Mouse (Mus musculus) MEL (cell line): ENCODE data around the gene Dzip1.

Experiments used
- BHLHE40 ChIP-seq: IDR thresholded peaks from 2 replicates; pipeline ENCODE4 v1.6.1; 2012; ENCODE audit warnings: low read depth, mild to moderate bottlenecking, inconsistent platforms, low read length, improper control_type of control experiment, borderline replicate concordance
- CTCF ChIP-seq, 3 experiments: IDR thresholded peaks in 2 of 3; conservative IDR thresholded peaks in 1 of 3; 2 replicates each; pipeline ENCODE4 v1.5.1; 2011 to 2012; ENCODE audit warnings: low read length in 3 of 3, low read depth in 2 of 3, mild to moderate bottlenecking in 2 of 3, improper control_type of control experiment in 1 of 3, inconsistent platforms in 1 of 3, mixed read lengths in 1 of 3, moderate library complexity in 1 of 3; ENCODE audit not compliant: control insufficient read depth in 1 of 3, insufficient read depth in 1 of 3, poor library complexity in 1 of 3, severe bottlenecking in 1 of 3
- ELF1 ChIP-seq: IDR thresholded peaks from 2 replicates; pipeline ENCODE4 v1.6.1; 2014; ENCODE audit warnings: low read depth, mild to moderate bottlenecking, inconsistent platforms, low read length, improper control_type of control experiment, moderate library complexity
- ETS1 ChIP-seq: IDR thresholded peaks from 2 replicates; pipeline ENCODE4 v1.6.1; 2012; ENCODE audit warnings: low read depth, mild to moderate bottlenecking, inconsistent platforms, low read length, improper control_type of control experiment, moderate library complexity
- GABPA ChIP-seq: IDR thresholded peaks from 2 replicates; pipeline ENCODE4 v1.6.1; 2012; ENCODE audit warnings: low read depth, mild to moderate bottlenecking, inconsistent platforms, low read length, improper control_type of control experiment, moderate library complexity
- GATA1 ChIP-seq: IDR thresholded peaks from 2 replicates; pipeline ENCODE4 v1.6.1; 2011; ENCODE audit warnings: low read depth, low read length, improper control_type of control experiment
- POLR2A ChIP-seq, 2 experiments: IDR thresholded peaks; 2 replicates each; pipeline ENCODE4 v1.6.1; 2011 to 2012; ENCODE audit warnings: low read length in 2 of 2, mild to moderate bottlenecking in 2 of 2, control low read depth in 1 of 2, improper control_type of control experiment in 1 of 2, low read depth in 1 of 2, moderate library complexity in 1 of 2; ENCODE audit not compliant: control insufficient read depth in 1 of 2, insufficient read depth in 1 of 2, poor library complexity in 1 of 2
- TBP ChIP-seq: IDR thresholded peaks from 2 replicates; pipeline ENCODE4 v1.8.0; 2011; ENCODE audit warnings: low read depth, low read length, improper control_type of control experiment

- TF ChIP-seq GATA1 (no peak), ELF1 (no peak), TBP (no peak), CTCF (IDR thresholded peaks at IDR 0.05 in 2 of 3, conservative IDR thresholded peaks at IDR 0.05 in 1 of 3; ENCODE audit: control insufficient read depth in 1 of 3, insufficient read depth in 1 of 3, low read depth in 2 of 3, low read length in 3 of 3, poor library complexity in 1 of 3, severe bottlenecking in 1 of 3) (no peak), ETS1 (no peak), POLR2A (IDR thresholded peaks at IDR 0.05; ENCODE audit: control insufficient read depth in 1 of 2, insufficient read depth in 1 of 2, low read depth in 1 of 2, low read length in 2 of 2, poor library complexity in 1 of 2) (no peak), BHLHE40 (no peak), GABPA (no peak)
Measured at GRCm38 (mm10) chr14:118864905-118865304, 60.4 kb downstream of the Dzip1 start.
